Mouse (Mus musculus) intestine, embryonic 16.5 days (tissue): ENCODE data around the gene Efna4. TPM values are rescaled to one million over a fixed set of nuclear protein-coding genes. Genes with fewer than 3 reads are reported as not detected.

Experiments
- ATAC-seq: fragments of 200-750 bp; cut with Nextera tagmentation; 2 replicates; pipeline ENCODE4 v1.8.0; 2017; ENCODE audit warnings: moderate TSS enrichment, moderate library complexity
- H3K27ac ChIP-seq: fragments of 300-500 bp; sonication (generic); 2 replicates; pipeline ENCODE4 v1.5.1; 2014; ENCODE audit warnings: mild to moderate bottlenecking, low read length
- H3K27me3 ChIP-seq: fragments of 300-500 bp; sonication (generic); replicated peaks from 2 replicates; pipeline ENCODE4 v1.6.1; 2014; ENCODE audit warnings: low read length, control low read depth, mixed read lengths; ENCODE audit not compliant: control insufficient read depth, insufficient read depth
- H3K36me3 ChIP-seq: fragments of 300-500 bp; sonication (generic); 2 replicates; pipeline ENCODE4 v1.6.1; 2014; ENCODE audit warnings: low read length, control low read depth; ENCODE audit not compliant: control insufficient read depth, insufficient read depth
- H3K4me1 ChIP-seq: fragments of 300-500 bp; sonication (generic); 2 replicates; pipeline ENCODE4 v1.6.1; 2014; ENCODE audit warnings: low read length, control low read depth, mixed read lengths; ENCODE audit not compliant: control insufficient read depth, insufficient read depth
- H3K4me2 ChIP-seq: fragments of 300-500 bp; sonication (generic); 2 replicates; pipeline ENCODE4 v1.6.1; 2014; ENCODE audit warnings: low read depth, low read length, control low read depth
- H3K4me3 ChIP-seq: fragments of 300-500 bp; sonication (generic); 2 replicates; pipeline ENCODE4 v1.5.1; 2014; ENCODE audit warnings: mild to moderate bottlenecking, low read length
- H3K9ac ChIP-seq: fragments of 300-500 bp; sonication (generic); 2 replicates; pipeline ENCODE4 v1.6.1; 2014; ENCODE audit warnings: low read depth, low read length
- H3K9me3 ChIP-seq: fragments of 300-500 bp; sonication (generic); 2 replicates; pipeline ENCODE4 v1.6.1; 2016; ENCODE audit warnings: low read length, control low read depth; ENCODE audit not compliant: control insufficient read depth
- WGBS: fragments of 180-500 bp; shearing (Covaris S2); extraction: QIAGEN DNeasy Blood & Tissue Kit; methylation state at CpG from one replicate; pipeline ENCODE4 v1.1.7; 2014; 5-methylcytosine and 5-hydroxymethylcytosine counted together
- polyA plus RNA-seq: library from polyadenylated mRNA; unstranded; fragments of >200 nt; fragmentation: Nextera tagmentation; extraction: Ambion mirVana; gene quantifications from 2 replicates; pipeline ENCODE4 v1.2.1, GENCODE M21; 2015

The Efna4 gene
- polyA plus RNA-seq, 1 experiment from 2014 or later = 14.1 TPM

GRCm38 (mm10) chr3:89318316-89318715 is 19.5 kb downstream of the Efna4 start:
- ATAC-seq = no peak
- Histone ChIP-seq H3K27ac (no peak overlapping the region), H3K4me1 (peaks cover 58% of the 10 kb centered on the region)

GRCm38 (mm10) chr3:89317246-89317645 is 20.6 kb downstream of the Efna4 start:
- no peak overlapping the region for H3K27ac ChIP-seq
- no peak overlapping the region for H3K4me3 ChIP-seq
- no peaks in the 10 kb centered on the region for H3K9me3 ChIP-seq
- H3K36me3 ChIP-seq = no peaks in the 10 kb centered on the region
- peaks cover 30% of the 10 kb centered on the region; the same call in 1 of the 2 replicates for H3K27me3 ChIP-seq
- peaks cover 57% of the 10 kb centered on the region for H3K4me1 ChIP-seq
- no peak overlapping the region for H3K4me2 ChIP-seq
- ATAC-seq = no peak
- no peak overlapping the region for H3K9ac ChIP-seq
- WGBS = 53% methylated on average over 6 of the region's 6 CpGs

More at GRCm38 (mm10) chr3:89318316-89318715, 19.5 kb downstream of the Efna4 start:
- WGBS = 77% methylated on average over 8 of the region's 8 CpGs
- Histone ChIP-seq H3K4me2 (no peak overlapping the region), H3K36me3 (no peaks in the 10 kb centered on the region), H3K9ac (no peak overlapping the region), H3K4me3 (no peak overlapping the region), H3K27me3 (peaks cover 30% of the 10 kb centered on the region; the same call in 1 of the 2 replicates), H3K9me3 (no peaks in the 10 kb centered on the region)

- ATAC-seq = peak; percentile 58
These were observed 21.0 kb downstream of the Efna4 start for GRCm38 (mm10) chr3:89316833-89317232.

GRCm38 (mm10) chr3:89315930-89316831 is 21.6 kb downstream of the Efna4 start:
- no peaks in the 10 kb centered on the region for H3K9me3 ChIP-seq
- peak overlapping the region; percentile 69 for H3K4me2 ChIP-seq
- peak overlapping the region; percentile 36 for H3K4me3 ChIP-seq
- no peaks in the 10 kb centered on the region for H3K36me3 ChIP-seq
- ATAC-seq = peak; percentile 56
- H3K9ac ChIP-seq = peak overlapping the region; percentile 51
- peaks cover 30% of the 10 kb centered on the region; the same call in 1 of the 2 replicates for H3K27me3 ChIP-seq
- H3K4me1 ChIP-seq = peaks cover 46% of the 10 kb centered on the region
- WGBS = 17% methylated on average over 40 of the region's 40 CpGs
- peak overlapping the region; percentile 37; the same call in 1 of the 2 replicates for H3K27ac ChIP-seq

More at GRCm38 (mm10) chr3:89316833-89317232, 21.0 kb downstream of the Efna4 start:
- Histone ChIP-seq H3K9ac (peak overlapping the region; percentile 51; the same call in 1 of the 2 replicates), H3K4me3 (peak overlapping the region; percentile 36; the same call in 1 of the 2 replicates), H3K27ac (peak overlapping the region; percentile 37; the same call in 1 of the 2 replicates), H3K36me3 (no peaks in the 10 kb centered on the region), H3K4me1 (peaks cover 53% of the 10 kb centered on the region), H3K9me3 (no peaks in the 10 kb centered on the region), H3K27me3 (peaks cover 30% of the 10 kb centered on the region; the same call in 1 of the 2 replicates), H3K4me2 (peak overlapping the region; percentile 69)
- 3% methylated on average over 4 of the region's 4 CpGs for WGBS

- Histone ChIP-seq H3K4me3 (peak overlapping the region; percentile 36), H3K9me3 (peaks cover 3% of the 10 kb centered on the region; the same call in 1 of the 2 replicates), H3K27ac (no peak overlapping the region), H3K9ac (peak overlapping the region; percentile 49), H3K4me1 (peaks cover 38% of the 10 kb centered on the region), H3K27me3 (peaks cover 21% of the 10 kb centered on the region; the same call in 1 of the 2 replicates), H3K4me2 (peak overlapping the region; percentile 69), H3K36me3 (no peaks in the 10 kb centered on the region)
- WGBS = 6% methylated on average over 26 of the region's 26 CpGs
- ATAC-seq = peak; percentile 29
These were observed 22.5 kb downstream of the Efna4 start for GRCm38 (mm10) chr3:89315195-89315929.

- 37% methylated on average over 2 of the region's 2 CpGs for WGBS
- peaks cover 3% of the 10 kb centered on the region; the same call in 1 of the 2 replicates for H3K9me3 ChIP-seq
- H3K27ac ChIP-seq = no peak overlapping the region
- H3K9ac ChIP-seq = peak overlapping the region; percentile 49; the same call in 1 of the 2 replicates
- H3K4me2 ChIP-seq = peak overlapping the region; percentile 69
- no peak overlapping the region for H3K4me3 ChIP-seq
- ATAC-seq = no peak
- H3K27me3 ChIP-seq = peaks cover 17% of the 10 kb centered on the region; the same call in 1 of the 2 replicates
- peaks cover 33% of the 10 kb centered on the region for H3K4me1 ChIP-seq
- no peaks in the 10 kb centered on the region for H3K36me3 ChIP-seq
These were observed 23.0 kb downstream of the Efna4 start for GRCm38 (mm10) chr3:89314791-89315190.

GRCm38 (mm10) chr3:89314340-89314739 is 23.5 kb downstream of the Efna4 start:
- no peak overlapping the region for H3K4me2 ChIP-seq
- WGBS = 66% methylated on average over 5 of the region's 5 CpGs
- H3K36me3 ChIP-seq = no peaks in the 10 kb centered on the region
- H3K4me1 ChIP-seq = peaks cover 28% of the 10 kb centered on the region
- no peak overlapping the region for H3K27ac ChIP-seq
- no peak for ATAC-seq
- no peak overlapping the region for H3K9ac ChIP-seq
- no peak overlapping the region for H3K4me3 ChIP-seq
- peaks cover 3% of the 10 kb centered on the region; the same call in 1 of the 2 replicates for H3K9me3 ChIP-seq
- peaks cover 13% of the 10 kb centered on the region; the same call in 1 of the 2 replicates for H3K27me3 ChIP-seq

GRCm38 (mm10) chr3:89308089-89308488 is 29.7 kb downstream of the Efna4 start:
- H3K36me3 ChIP-seq = no peaks in the 10 kb centered on the region
- peaks cover 15% of the 10 kb centered on the region for H3K4me1 ChIP-seq
- no peak overlapping the region for H3K4me3 ChIP-seq
- H3K9me3 ChIP-seq = peaks cover 3% of the 10 kb centered on the region; the same call in 1 of the 2 replicates
- ATAC-seq = peak; percentile 65
- no peak overlapping the region for H3K9ac ChIP-seq
- H3K27me3 ChIP-seq = no peaks in the 10 kb centered on the region
- H3K27ac ChIP-seq = no peak overlapping the region
- 5% methylated on average over 9 of the region's 9 CpGs for WGBS
- H3K4me2 ChIP-seq = no peak overlapping the region
